Mouse (Mus musculus) embryo, embryonic 10.5 days (tissue): Measurements from ENCODE around the gene Dolpp1.
"Not testable (repeated sequence)": the region's sequence is repeated elsewhere in the genome, so short reads cannot be mapped to it uniquely, and the experiment has no call there.

ENCODE experiments used
- DNase-seq: peaks from one replicate; pipeline ENCODE4 v3.0.0-alpha.2; 2015; ENCODE audit warnings: low spot score

Dolpp1 gene

DNA sequence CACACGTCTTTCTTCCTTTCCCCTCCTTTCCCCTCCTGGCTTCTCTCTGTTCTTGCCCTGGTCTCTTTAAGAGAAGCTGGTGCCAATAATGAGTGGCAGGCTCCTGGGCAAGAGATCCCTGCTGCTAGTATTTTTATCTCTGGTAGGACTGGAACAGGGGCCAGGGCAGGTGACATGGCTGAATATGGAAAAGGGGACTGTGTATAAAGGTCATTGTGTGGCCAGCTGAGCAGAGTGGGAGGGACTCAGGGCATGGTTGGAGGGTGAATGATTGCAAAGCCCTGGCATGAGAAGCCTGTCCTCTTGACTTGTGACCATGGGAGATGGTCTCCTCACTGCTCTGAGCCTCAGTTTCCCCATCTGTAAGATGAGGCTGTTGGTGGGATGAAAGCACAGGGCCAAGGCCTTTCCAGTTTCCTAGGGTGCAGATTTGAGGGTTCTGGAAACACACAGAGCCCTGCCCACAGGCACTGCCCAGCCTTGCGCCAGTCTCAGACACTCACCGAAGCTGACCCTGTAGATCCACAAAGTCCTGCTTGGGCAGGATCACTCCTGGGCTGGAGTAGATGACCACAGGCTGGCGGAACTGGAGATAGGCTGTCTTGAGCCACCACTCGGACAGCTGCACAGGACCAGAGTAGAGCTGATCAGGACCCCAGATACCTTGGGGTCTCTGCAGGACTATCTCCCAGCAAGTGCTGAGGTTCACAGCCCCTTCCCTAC, 17.6 kb downstream of the Dolpp1 start:
- DNase-seq = no peak

DNA sequence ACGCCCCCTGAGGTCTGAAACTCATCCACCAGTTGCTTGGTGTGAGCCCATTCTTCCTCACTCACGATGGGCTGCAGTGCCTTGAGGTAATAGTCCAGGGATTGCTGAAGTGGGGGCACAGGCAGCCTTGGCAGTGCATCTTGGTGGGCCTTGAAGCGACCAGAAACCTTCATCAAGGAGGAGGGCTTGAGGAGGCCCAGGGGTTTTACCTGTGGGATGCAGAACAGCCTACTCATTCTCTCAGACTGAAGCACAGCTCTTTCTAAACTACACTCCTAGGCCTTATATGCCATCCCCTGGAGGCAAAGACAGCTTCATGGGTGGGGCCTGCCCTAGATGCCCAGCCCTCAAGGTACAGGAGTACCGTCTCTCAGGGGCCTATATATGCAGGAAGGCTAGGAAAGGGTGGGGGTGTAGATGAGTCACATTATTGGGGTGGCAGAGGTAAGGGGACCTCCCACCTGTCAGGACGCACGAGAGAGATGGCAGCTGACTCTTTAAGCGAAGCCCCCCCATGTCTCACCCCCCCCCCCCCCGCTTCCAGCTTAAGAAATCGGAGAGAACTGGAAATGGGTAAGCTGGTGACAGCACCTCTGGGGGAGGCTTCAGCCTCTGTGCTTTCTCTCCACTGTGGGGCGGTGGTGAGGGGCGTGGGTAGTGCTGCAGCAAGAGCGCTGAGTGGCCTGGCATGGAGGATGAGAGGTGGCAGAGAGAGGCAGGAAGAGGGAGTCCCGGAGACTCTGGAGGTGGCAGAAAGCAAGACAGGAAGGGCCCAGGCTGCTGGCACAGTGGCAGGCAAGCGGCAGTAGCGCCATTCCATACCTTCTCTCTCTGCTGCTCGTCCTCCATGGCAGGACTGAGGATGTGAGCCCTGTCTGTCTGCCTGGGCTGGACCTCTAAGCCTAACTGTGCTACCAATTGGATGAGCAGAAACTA, 21.3 kb downstream of the Dolpp1 start:
- DNase-seq = no peak

- no peak for DNase-seq
Observed at GRCm38 (mm10) chr2:30414101-30414500, 22.0 kb downstream of the Dolpp1 start.

- DNase-seq = no peak
Observed at GRCm38 (mm10) chr2:30414681-30415080, 22.6 kb downstream of the Dolpp1 start.

GRCm38 (mm10) chr2:30415157-30415935, 23.3 kb downstream of the Dolpp1 start, which contains the start of gene Crat:
TSS of gene Crat (minus strand) at chr2:30415813.
- peak; percentile 87 for DNase-seq

- peak; percentile 93 for DNase-seq
Observed at GRCm38 (mm10) chr2:30415936-30416648, 24.0 kb downstream of the Dolpp1 start, which contains the start of gene Ptpa. TSS of gene Ptpa (plus strand) at chr2:30416039.

GRCm38 (mm10) chr2:30416649-30416965, 24.6 kb downstream of the Dolpp1 start:
- DNase-seq = peak; percentile 63

- not testable (repeated sequence) for DNase-seq
Observed at GRCm38 (mm10) chr2:30417154-30417553, 25.1 kb downstream of the Dolpp1 start.

GRCm38 (mm10) chr2:30417595-30418165, 25.6 kb downstream of the Dolpp1 start:
- no peak for DNase-seq

DNA sequence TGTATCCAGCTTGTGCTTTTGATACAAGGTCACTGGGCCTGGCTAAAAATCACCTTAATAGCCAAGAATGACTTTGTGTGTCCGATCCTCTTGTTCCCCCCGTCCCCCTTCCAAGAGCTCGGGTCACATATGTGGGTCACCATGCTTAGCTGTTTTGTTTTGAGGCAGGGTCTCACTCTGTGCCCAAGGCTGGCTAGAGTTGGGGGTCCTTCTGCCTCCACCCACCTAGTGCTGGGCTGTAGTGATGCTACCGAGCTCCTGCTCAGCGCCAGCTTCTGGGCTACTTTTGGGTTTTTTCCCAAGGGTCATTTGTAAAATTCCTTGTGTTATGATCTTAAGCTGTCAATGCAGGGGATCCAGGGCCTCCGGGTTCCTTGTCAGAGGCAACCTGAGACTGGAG, 26.2 kb downstream of the Dolpp1 start:
- no peak for DNase-seq

- DNase-seq = peak; percentile 36
Observed at GRCm38 (mm10) chr2:30419112-30419511, 27.1 kb downstream of the Dolpp1 start.

DNA sequence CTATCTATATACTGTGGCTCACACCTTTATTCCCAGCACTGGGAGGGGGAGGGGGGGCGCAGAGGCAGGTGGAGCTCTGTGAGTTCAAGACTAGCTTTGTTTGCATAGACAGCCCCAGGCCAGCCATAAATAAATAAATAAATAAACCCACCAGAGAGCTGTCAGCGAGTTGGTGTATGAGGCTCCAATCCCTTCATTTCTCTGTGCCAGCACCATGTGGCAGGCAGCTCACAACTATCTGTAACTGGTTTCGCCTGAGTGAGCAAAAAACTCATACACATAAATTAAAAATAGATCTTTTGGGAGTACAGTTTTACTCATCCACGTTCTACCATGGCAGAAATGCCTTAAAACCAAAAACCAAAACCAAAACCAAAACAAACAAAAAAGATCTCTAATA, 29.4 kb downstream of the Dolpp1 start:
- DNase-seq = no peak

GRCm38 (mm10) chr2:30429156-30429555, 37.1 kb downstream of the Dolpp1 start:
- DNase-seq = no peak

- peak; percentile 88 for DNase-seq
Observed at GRCm38 (mm10) chr2:30435326-30436155, 43.5 kb downstream of the Dolpp1 start.

GRCm38 (mm10) chr2:30436156-30436545, 44.1 kb downstream of the Dolpp1 start:
- DNase-seq = no peak

GRCm38 (mm10) chr2:30436809-30437208, 44.8 kb downstream of the Dolpp1 start:
- DNase-seq = no peak

GRCm38 (mm10) chr2:30437791-30438190, 45.7 kb downstream of the Dolpp1 start:
- no peak for DNase-seq

GRCm38 (mm10) chr2:30439631-30440030, 47.6 kb downstream of the Dolpp1 start:
- DNase-seq = no peak

DNA sequence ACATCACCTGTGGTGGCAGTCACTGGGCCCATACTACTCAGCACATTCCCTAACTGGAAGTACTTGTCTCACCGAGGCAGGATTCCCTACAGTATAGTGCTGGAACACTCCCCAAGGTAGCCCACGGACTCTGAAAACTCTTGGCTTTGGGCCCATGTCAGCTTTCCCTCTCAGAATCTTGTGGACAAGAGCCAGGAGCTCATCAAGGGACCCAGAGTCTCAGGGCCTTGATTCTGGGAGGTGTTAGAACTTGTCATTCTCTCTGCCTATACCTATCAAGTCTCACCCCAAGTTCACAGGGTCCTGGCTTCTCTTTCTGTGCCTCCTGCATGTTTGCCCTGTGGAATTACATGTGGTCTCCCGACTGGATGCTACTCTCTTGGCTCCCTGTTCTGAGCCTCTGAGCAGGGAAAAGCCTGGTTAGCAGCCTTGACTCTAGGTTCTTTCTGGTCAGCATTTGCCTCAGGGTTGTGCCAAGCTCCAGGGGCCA, 48.2 kb downstream of the Dolpp1 start:
- DNase-seq = no peak
